Mouse (Mus musculus) gastrocnemius, adult 8-10 months (tissue): ENCODE results near the gene Lpgat1. TPM values are rescaled to one million over a fixed set of nuclear protein-coding genes. Genes with fewer than 3 reads are reported as not detected.

Experiments used
- DNase-seq, 2 experiments: peaks; one replicate each; pipeline ENCODE4 v3.0.0; 2022; ENCODE audit warnings: low spot score in 2 of 2
- total RNA-seq, 4 experiments: library from RNA; stranded (reverse); gene quantifications; 2 replicates each; pipeline ENCODE4 v1.2.4; 2022

Gene Lpgat1
- total RNA-seq, 4 experiments from 2014 or later, result 28.5 to 36.4 (median 31.0) TPM

- DNase-seq, result no peak
These were observed 87.1 kb downstream of the Lpgat1 start for GRCm38 (mm10) chr1:191804747-191805146.

- DNase-seq, result no peak
These were observed 88.2 kb downstream of the Lpgat1 start for GRCm38 (mm10) chr1:191805788-191806187.

- DNase-seq, result no peak
These were observed 89.1 kb downstream of the Lpgat1 start for GRCm38 (mm10) chr1:191806740-191807139.

GRCm38 (mm10) chr1:191807979-191808378, 90.3 kb downstream of the Lpgat1 start:
- no peak for DNase-seq

GRCm38 (mm10) chr1:191808688-191809223, 91.1 kb downstream of the Lpgat1 start:
- no peak for DNase-seq

- no peak for DNase-seq
These were observed 94.1 kb downstream of the Lpgat1 start for GRCm38 (mm10) chr1:191811774-191812173.

- DNase-seq, result no peak
These were observed 95.5 kb downstream of the Lpgat1 start for GRCm38 (mm10) chr1:191812949-191813691.

- no peak for DNase-seq
These were observed 96.6 kb downstream of the Lpgat1 start for GRCm38 (mm10) chr1:191814240-191814639.

- DNase-seq, result no peak
These were observed 97.3 kb downstream of the Lpgat1 start for GRCm38 (mm10) chr1:191814935-191815334.

GRCm38 (mm10) chr1:191816596-191816995, 99.0 kb downstream of the Lpgat1 start:
- no peak for DNase-seq

- DNase-seq, result peak; percentile 63 to 73
These were observed 99.9 kb downstream of the Lpgat1 start for GRCm38 (mm10) chr1:191817418-191818144.

- DNase-seq, result no peak
These were observed 100.6 kb downstream of the Lpgat1 start for GRCm38 (mm10) chr1:191818145-191818631.

- DNase-seq, result no peak
These were observed 101.4 kb downstream of the Lpgat1 start for GRCm38 (mm10) chr1:191819026-191819425.

GRCm38 (mm10) chr1:191820951-191821325, 103.3 kb downstream of the Lpgat1 start:
- DNase-seq, result no peak

GRCm38 (mm10) chr1:191821326-191822091, 103.9 kb downstream of the Lpgat1 start, which contains the start of gene Nek2:
Gene Nek2 (plus strand): TSS chr1:191821444.
- DNase-seq, result peak; percentile 93 to 96

- DNase-seq, result no peak
These were observed 111.5 kb downstream of the Lpgat1 start for GRCm38 (mm10) chr1:191829124-191829523.

- no peak for DNase-seq
These were observed 115.8 kb downstream of the Lpgat1 start for GRCm38 (mm10) chr1:191833396-191833795.
